Mouse (Mus musculus) heart, adult 18-20 months (tissue): Measurements from ENCODE around the gene Rab6b. TPM values are rescaled to one million over a fixed set of nuclear protein-coding genes. Genes with fewer than 3 reads are reported as not detected.
"Not testable (repeated sequence)": the region's sequence is repeated elsewhere in the genome, so short reads cannot be mapped to it uniquely, and the experiment has no call there.

Source experiments
- DNase-seq, 2 experiments: peaks; one replicate each; pipeline ENCODE4 v3.0.0; 2021 to 2022; ENCODE audit warnings: mixed read lengths in 1 of 2
- total RNA-seq, 2 experiments: library from RNA; stranded (reverse); gene quantifications; 2 replicates each; pipeline ENCODE4 v1.2.3; 2021

The Rab6b gene
- total RNA-seq, 2 experiments from 2014 or later = 1.2 to 1.8 TPM

DNA sequence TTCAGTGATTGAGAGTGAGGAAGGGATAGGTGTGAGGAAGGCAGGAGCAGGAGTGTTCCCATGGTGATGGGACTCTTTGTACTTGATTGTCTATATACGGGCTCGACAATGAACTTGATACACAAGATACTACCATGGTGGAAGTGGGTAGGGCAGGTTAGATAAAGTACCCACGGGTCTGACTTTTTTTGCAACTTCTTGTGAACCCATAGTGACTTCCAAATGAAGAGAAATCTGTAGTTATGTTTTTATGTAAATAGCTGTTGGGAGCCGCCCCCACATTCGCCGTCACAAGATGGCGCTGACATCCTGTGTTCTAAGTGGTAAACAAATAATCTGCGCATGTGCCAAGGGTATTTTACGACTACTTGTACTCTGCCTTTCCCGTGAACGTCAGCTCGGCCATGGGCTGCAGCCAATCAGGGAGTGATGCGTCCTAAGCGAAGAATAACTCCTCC is 3.2 kb upstream of the Rab6b start:
- not testable (repeated sequence) for DNase-seq

DNA sequence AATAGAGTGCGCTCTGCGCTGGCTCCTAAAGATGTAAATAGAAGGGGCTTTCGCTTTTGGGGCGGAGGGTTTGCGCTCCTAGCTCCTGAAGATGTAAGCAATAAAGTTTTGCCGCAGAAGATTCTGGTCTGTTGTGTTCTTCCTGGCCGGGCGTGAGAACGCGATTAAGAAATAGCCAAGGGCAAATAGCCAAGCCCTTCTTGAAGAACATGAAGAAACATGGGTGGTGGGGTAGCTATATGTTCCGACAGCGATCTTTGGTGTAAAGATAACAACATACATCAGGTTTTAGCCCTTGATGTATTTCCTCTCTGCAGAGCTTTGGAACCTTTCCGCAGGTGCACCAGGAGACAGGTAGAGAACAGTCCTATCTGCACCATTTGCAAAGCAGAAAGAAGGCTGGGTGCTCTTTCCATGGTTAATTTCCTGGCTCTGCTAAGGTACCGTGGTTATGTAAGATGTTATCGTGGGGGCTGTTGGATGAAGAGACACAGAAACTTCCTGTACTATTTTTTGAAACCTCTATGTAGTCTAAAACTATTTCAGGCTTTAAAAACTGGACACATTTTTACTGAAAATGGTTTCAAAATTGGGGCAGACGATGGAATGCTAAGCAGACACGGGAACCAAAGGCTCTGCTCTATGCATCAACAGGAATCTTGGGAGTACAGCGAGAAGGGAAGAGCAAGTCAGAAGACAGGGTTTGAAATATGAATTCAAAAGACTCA is 2.5 kb upstream of the Rab6b start:
- DNase-seq = no peak

DNA sequence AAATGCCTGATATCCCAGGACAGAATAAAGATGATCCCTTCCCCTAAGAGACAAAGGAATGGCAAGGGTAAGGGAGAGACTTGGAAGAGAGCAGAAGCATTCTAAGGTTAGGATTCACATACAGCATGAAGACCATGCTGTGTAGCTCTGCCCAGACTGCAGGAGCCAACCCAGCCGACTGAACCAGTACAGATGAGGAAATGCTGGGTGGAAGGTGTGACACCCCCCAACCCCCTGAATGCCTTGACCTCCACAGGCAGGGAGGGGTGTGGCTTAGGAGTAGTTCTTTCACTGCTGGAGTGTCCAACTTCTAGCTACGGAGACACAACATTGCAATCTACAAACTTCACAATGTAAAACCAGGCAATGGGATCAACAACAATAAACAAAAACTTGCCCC is 1.7 kb upstream of the Rab6b start:
- no peak for DNase-seq

DNA sequence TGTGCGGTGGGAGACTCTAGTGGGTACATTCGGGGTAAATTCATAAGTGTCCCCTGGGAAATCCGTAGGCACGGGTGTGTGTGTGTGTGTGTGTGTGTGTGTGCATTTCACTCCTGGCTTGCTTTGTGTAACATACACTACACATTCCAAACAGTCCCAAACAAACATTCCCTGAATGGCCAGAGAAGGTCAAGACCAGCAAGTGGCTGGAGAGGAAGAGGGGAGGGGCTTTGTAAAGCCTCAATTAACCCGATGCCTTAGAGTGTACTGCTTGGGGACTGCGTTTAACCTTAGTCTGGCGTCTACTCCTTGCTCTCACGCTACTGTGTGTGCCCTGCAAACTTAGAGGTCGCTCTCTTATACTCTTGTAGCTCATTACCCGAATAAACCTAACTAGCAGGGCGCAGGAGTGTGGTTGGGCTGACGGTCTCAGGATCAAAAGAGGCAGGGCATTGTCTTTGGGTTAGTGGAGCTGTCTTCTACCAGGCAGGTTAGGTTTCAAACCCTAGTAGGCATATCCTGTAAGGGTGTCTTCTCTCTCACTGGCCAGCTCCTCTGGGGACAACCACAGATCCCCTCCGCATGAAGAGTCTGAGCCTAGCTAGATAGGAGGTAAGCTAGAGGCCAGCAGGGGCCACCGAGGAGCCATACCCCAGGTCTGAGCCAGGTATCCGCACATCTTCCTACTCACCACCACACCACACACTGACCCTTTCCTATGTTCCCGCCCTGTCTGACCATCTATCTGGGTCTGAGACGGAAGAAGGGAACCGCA is 673 bp upstream of the Rab6b start:
- no peak for DNase-seq

DNA sequence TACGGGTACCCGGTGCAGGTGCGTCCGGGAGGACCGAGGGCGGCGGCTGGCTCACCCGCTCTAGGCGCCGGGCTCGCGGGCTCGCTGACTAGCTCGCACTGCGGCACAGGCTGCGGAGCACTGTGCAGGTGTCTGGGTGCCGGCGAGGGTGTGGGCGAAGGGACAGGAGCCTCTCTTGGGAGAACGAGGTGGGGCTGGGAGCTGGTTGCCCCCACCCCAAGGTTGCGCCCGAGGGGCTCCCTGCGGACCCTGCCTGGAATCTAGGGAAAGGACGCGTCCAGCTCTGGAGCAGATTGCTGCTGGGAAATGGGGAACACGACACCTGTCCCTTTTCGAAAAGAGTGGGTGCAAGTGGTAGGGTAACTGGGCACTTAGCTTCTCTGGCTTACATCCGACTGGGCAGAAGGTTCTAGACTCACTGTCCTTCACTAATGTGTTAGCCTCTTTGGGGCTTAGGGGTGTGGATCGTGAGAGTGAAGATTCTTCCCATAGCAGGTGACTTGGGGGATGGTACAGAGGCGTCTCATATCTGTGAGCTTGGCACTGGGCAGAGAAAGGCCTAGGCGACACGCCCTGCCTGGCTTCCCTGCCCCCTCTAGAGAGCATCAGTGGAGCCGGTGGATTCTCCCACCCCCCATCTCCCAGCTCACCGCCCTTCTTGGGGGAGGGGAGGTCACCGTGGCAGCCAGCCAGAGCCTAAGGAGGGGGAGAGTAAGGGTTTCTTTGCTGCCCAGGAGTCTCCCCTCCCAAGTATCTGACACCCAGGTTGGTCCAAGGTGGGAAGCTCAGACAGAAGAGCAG is 1.1 kb downstream of the Rab6b start:
- DNase-seq = no peak

DNA sequence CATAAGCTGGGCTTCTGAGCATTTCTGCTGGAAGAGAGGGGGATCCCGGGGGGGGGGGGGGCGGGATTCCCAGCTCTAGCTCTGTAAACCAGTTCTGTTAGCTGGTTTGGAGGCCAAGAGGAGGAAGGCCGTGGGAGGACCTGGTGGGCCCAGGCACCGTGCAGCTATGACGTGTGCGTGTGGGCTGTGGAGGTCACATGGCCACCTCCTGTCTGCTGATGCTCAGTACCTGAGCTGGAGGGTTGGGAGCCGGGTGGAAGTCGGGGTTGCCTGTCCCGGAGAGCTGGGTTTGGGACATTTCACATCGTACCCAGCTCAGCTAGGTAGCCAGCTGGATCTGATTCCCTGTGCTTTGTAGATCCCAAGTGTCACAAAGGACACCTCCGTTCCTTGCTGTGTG is 1.8 kb downstream of the Rab6b start:
- DNase-seq = no peak

DNA sequence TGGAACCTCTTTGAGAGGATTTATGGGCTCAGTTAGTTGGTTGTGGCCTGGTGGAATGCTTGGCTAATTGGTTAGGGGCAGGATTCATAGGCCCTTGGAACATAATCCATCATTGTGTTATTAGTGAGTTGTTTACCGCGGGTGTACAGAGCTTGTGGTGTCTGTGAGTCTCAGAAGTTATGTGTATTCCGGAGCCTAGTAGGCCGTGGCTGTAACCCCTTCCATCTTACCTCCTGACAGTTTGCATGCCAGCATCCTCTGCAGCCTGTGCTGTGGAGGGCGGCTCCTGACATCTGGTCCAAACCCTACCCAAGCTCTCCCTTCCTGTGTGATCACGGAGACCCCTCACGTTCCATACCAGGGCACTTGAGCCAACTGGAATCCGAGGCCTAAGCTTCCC is 2.7 kb downstream of the Rab6b start:
- DNase-seq = no peak

DNA sequence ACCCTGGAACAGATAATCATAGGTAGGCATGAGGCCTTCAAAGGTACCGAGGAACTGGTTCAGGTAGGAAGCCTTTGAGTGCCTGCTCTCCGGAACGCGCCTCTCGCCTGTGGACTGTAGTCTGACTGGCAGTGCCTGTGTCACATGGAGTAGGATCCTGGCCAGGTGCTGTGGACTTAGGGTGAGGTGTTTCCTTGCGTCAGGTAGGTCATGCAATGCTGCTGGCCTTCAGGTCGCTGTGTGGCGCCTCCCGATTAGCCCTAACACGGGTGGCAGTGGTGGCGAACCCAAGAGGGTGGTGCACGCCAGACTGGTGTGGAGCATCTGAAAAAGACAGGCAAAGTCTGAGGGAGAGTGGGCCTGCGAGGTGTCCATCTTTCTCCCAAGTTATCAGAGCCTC is 3.3 kb downstream of the Rab6b start:
- no peak for DNase-seq

DNA sequence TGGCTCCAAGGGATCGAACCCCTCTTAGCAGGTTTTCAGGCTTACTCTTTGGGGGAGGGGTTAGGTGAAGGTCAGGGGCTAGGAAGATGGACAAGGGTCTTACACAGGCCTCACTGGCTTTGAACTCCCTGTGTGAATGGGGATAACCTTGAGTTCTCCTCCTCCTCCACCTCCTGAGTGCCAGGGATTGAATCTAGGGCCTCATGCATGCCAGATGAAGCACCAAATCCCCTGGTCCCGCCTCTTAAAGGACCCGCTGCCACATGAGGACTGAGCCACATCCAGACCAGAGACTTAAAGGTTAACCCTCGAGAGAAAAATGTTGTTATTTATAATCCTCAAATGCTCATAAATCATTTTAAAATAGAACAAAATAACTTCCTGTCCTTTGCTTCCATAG is 5.4 kb downstream of the Rab6b start:
- DNase-seq = no peak

DNA sequence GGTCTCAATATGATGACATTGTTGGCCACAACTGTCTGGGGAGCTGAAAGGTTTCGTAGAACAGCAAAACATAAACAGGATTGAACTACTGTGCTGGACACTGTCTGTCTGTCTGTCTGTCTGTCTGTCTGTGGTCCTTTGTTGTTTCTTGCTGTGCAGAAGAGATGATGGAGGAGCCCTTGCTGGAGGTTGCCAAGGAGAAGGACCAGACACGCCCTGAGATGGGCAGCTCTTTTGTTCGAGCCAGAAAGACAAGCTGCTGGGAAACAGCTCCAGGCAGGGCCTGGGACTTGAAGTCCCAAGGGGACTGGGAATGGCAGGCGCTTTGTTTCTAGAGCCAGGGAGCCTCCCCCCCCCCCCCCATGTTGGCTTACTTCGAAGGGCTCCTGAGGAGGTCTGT is 5.9 kb downstream of the Rab6b start:
- no peak for DNase-seq

DNA sequence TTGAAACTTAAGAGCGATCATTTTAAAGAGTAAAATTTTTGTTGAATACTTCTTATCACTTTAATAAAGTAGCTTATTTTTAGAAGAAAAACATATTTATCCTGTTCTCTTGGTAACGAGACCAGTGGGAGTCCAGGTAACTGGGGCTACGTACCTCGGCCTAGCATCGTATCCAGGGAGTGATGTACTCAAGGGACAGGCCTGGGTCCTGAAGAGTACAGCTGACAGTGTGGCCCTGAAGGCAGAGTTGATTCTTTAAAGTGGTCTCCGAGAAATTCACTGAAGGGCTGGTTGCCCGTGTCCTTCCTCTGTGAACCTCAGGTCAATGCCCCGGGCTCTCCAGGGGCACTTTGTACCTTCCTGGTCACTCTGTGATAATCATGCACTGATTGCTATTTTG is 6.4 kb downstream of the Rab6b start:
- DNase-seq = no peak

DNA sequence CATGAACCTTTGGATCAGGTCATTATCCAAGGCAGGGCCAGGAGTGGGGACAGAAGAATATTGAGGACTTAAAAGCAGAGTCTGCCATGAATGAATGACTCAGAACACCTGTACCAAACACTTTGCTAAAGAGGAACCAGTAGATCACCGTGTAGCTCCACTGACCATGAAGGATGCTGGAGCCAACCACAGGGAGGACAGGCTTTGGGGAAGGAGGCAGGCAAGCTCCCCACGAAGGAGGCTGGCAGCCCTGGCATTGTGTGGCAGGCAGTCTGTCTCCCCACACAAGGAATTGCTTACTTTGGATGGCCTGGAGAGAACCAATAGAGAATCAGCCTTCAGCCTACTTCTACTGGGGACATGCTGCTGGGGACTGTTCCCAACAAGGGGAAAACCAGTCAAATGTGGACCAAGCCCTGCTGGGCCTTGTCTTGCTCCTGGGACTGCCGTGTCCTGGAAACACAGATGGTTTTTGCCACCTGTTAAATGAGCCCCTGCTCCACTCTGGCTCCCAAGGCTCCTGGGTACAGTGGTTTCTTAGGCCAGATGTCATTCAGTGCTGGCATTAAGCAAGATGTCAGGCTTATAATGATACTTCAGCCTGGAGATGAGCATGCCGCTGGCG is 7.2 kb downstream of the Rab6b start:
- DNase-seq = no peak

DNA sequence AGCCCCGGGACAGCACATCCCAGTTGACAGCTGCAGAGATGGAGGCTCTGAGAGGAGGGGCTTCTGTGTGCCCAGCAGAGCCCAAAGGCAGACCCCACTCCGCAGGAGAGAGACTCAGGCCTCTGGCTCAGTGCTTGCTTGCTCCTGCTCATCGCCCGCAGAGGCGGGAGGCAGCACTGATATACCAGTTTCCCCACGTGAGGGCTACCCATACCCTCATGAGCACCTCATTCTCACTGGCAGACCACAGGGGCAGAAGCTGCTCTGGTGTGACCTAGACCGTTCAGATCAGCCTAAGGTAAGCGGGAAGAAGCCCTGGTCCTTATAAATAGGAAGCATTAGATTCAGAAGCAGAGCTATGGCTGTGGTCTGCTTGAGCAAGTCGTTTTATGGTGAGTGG is 8.2 kb downstream of the Rab6b start:
- DNase-seq = no peak

DNA sequence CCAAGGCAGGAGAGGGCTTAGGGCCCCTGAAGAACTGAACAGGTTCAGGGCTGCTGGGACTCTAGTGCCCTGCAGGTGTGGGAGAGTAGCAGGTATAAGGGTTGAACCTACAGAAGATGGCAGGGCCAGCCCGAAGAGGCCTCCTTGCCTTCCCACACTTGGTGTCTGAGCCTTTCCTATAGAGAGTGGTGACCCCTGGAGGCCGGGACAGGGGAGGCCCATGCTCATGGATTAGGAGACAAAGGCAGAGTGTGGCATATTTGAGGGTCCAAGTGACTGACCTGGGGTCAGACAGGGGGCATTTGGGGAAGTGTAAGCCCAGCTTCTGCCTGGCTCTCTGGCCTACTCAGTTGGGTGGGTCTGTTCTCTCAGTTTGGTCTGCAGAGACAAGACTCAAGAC is 8.6 kb downstream of the Rab6b start:
- no peak for DNase-seq

DNA sequence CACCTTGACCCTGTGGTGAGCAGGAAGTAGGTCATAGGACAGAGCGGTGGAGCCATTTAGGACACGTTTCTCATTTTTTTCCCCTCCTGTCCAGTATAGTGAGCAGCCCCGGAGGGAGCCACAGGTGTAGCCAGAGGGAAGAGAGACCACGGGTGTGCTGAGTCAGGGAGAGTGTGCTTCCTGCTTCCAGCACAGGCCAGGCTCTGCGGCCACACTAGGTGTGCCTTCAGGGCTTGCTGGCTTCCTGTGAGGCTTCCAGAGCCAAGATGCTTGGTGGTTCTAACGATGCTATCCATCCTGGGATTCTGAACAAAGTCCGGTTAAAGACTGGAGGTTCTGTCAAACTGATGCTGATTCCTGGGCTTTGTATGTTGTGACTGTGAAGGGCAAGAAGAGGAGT is 10.0 kb downstream of the Rab6b start:
- no peak for DNase-seq

DNA sequence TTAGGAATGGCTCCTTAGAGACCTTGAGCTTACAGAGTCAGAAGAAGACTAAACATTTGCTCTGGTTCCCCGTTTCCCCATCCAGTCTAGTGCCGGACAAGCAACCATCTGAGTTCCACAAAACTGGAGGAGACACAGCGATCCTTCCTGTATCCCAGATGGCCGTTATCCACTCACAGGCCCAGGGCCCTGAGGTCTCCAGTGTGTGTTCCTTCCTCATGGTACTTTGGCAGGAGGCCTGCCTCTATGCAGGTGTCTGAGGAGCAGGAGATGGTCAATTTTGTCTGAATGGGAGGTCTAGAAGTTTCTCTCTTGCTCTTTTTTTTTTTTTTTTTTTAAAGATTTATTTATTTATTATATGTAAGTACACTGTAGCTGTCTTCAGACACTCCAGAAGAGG is 13.2 kb downstream of the Rab6b start:
- no peak for DNase-seq

DNA sequence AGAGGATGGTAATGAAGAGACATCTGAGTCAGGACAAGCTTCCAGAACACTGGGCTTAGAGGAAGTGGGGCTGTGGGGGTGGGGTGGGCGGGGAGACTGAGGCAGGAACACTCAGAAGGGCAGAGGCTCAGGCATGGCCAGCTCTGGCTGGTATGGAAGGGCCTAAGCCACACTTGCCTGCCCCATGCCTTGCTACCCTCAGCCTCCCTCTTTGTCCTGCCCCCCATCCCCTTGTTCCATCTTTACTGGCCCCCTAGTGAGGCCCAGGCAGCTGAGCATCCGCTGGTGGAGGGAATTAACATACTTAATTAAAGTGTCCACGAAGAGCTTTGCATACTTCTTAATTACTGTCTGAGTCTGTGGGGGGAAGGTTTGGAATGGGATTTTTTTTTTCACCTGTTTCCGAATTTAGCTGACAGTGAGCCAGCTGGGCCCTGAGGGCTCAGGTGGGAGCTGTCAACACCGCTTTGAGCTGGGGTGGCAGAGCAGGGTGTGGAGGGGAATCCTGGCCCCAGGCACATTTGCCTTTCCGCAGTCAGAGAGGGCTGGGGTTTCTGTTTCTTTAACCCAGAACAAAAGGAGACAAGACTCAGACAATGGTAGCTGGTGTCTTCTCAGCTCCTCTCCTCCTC is 22.0 kb downstream of the Rab6b start:
- no peak for DNase-seq

DNA sequence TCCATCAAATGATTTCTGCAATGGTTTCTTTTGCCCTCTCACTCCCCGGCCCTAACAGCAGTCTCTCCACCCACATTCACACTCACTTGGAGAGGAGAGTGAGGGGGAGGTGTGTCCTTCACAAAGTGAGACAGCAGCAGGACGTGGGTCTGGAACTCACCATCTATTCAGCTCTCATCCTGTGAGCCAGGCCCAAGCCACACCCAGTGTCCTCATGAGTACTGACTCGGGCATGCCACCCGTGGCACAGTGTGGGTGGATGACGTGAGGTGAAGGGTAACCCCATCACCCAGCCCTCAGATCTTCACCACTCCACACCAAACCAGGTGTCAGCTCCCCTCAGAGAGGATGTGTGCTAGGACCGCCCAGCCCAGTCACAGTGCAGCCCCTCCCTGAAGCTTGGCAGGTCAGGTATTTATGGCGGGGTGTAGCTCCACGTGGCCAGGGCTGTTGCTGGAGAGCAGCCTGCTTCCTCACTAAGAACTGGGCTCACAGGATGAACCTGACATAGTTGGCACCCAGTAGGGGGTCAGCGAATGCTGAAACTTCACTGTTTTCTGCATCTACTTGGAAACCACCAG is 23.0 kb downstream of the Rab6b start:
- no peak for DNase-seq

DNA sequence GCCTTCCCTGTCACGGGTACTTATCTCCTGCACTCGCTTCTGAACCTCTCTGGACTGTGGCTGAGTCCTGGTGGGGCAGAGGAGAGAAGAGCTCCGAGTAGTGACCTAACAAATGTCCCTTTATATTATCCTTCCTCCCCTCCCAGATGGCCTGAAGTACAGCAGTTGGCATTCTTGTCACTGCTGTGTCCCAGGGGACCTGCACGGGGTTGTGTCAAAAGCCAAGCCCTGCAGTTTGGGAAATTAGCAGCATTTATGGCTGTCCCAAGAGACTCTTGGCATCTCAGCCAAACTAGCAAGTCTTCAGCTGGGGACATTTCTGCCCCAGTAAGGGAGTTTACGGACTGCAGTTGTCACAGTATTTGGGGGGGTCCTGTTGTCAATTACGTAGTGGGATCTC is 27.9 kb downstream of the Rab6b start:
- DNase-seq = no peak

DNA sequence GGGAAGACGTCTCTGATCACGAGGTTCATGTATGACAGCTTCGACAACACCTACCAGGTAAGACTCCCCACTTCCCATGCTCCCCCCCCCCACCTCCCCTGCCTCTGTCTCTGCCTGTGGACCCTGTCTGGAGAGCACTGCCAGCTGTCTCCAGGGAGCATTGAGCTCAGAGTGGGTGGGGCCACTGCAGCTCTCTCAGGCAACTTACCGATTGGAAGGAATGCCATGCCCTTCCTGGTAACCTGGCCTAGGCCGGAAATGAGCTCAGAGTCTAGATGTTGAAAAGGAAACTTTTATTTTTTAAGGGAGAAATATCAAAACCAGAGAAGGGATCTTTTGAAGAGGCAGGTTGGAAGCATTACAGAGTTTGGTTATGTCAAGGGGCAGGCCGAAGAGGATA is 28.8 kb downstream of the Rab6b start:
- no peak for DNase-seq

DNA sequence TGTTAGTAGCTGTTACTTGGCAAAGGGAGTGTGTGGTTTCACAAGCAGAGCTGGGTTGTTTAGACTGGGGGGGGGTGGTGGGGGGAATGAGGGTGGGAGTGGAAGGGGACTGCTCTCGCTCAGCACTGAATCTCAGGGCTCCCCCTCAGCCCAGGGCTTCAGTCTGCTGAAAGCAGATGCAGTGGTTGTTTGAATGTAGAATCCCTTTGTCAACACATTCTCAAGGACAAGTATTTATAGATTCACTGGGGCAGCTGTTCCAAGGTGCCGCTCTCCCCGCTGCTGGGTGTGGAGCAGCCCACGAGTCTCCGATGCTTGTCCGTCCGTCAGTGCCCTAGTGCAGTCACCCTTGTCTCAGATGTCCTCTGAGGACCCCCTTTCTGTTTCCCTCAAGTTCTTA is 29.7 kb downstream of the Rab6b start:
- DNase-seq = no peak

DNA sequence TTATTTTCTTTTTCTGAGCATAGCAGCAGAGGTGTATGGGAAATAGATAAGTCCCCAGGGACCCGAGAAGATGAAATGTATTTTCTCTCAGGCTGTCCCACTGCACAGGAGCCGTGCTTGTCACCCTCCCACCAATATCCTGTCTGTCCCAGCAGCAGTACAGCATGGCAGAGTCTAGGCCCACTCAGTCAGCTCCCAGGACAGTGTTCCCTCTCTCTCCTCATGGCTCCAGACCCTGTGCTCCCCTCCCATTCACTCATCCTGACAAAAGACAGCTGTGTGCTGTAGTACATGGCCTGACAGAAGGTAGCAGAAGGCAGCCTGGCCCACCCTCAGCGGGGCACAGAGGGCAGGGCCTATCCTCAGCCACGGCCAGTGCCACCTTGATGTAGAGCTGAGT is 32.3 kb downstream of the Rab6b start:
- DNase-seq = no peak
